Mouse (Mus musculus): Measurements from ENCODE around the gene Mpped2. TPM values are rescaled to one million over a fixed set of nuclear protein-coding genes. Genes with fewer than 3 reads are reported as not detected.

The Mpped2 gene
- polyA plus RNA-seq, 1 experiment = not detected

- Histone ChIP-seq H3K4me2 (ENCODE audit: low read depth) (no peak overlapping the region), H3K4me3 (no peak overlapping the region), H3K79me2 (ENCODE audit: control insufficient read depth, insufficient read depth) (no peaks in the 10 kb centered on the region), H3ac (ENCODE audit: control insufficient read depth, insufficient read length) (no peak overlapping the region), H3K27me3 (ENCODE audit: control insufficient read depth, insufficient read depth, insufficient read length) (no peaks in the 10 kb centered on the region), H3K36me3 (ENCODE audit: control insufficient read depth, insufficient read depth) (no peaks in the 10 kb centered on the region)
- TF ChIP-seq REST (IDR thresholded peaks at IDR 0.05; ENCODE audit: insufficient read depth, insufficient read length) = no peak
- TF ChIP-seq MYOD1 (IDR thresholded peaks at IDR 0.05; ENCODE audit: control insufficient read depth in 1 of 3, insufficient read length in 2 of 3, low read depth in 2 of 3) = no peak
- TF ChIP-seq USF1 (IDR thresholded peaks at IDR 0.05; ENCODE audit: low read depth) = no peak
- TF ChIP-seq TCF12 (IDR thresholded peaks at IDR 0.05; ENCODE audit: insufficient read depth, poor library complexity, severe bottlenecking) = no peak
- no peak for TF ChIP-seq MYOG (IDR thresholded peaks at IDR 0.05; ENCODE audit: control insufficient read depth in 1 of 3, insufficient read depth in 1 of 3, insufficient read length in 2 of 3, low read depth in 2 of 3)
- TF ChIP-seq MAX (IDR thresholded peaks at IDR 0.05; ENCODE audit: low read depth) = no peak
- no peak for TF ChIP-seq CEBPB (IDR thresholded peaks at IDR 0.05; ENCODE audit: insufficient read depth, poor library complexity, severe bottlenecking)
- no peak for TF ChIP-seq POLR2A (IDR thresholded peaks at IDR 0.05; ENCODE audit: insufficient read length, low read depth)
- TF ChIP-seq SRF (IDR thresholded peaks at IDR 0.05; ENCODE audit: control insufficient read depth, insufficient read length, low read depth) = no peak
- TF ChIP-seq POLR2AphosphoS2 (IDR thresholded peaks at IDR 0.05; ENCODE audit: insufficient read length, low read depth) = no peak
- TF ChIP-seq E2F4 (IDR thresholded peaks at IDR 0.05; ENCODE audit: insufficient read depth) = no peak
- TF ChIP-seq TCF3 (IDR thresholded peaks at IDR 0.05; ENCODE audit: insufficient read length, low read depth) = no peak
Measured at GRCm38 (mm10) chr2:106732171-106732570, 39.1 kb downstream of the Mpped2 start.

- H3K36me3 ChIP-seq (ENCODE audit: control insufficient read depth, insufficient read depth) = no peaks in the 10 kb centered on the region
- H3K4me2 ChIP-seq (ENCODE audit: low read depth) = no peak overlapping the region
- no peak for TF ChIP-seq TCF12 (IDR thresholded peaks at IDR 0.05; ENCODE audit: insufficient read depth, poor library complexity, severe bottlenecking)
- no peak for TF ChIP-seq MYOD1 (IDR thresholded peaks at IDR 0.05; ENCODE audit: control insufficient read depth in 1 of 3, insufficient read length in 2 of 3, low read depth in 2 of 3)
- TF ChIP-seq SRF (IDR thresholded peaks at IDR 0.05; ENCODE audit: control insufficient read depth, insufficient read length, low read depth) = no peak
- no peak for TF ChIP-seq POLR2AphosphoS2 (IDR thresholded peaks at IDR 0.05; ENCODE audit: insufficient read length, low read depth)
- no peak for TF ChIP-seq E2F4 (IDR thresholded peaks at IDR 0.05; ENCODE audit: insufficient read depth)
- TF ChIP-seq REST (IDR thresholded peaks at IDR 0.05; ENCODE audit: insufficient read depth, insufficient read length) = no peak
- no peak for TF ChIP-seq MYOG (IDR thresholded peaks at IDR 0.05; ENCODE audit: control insufficient read depth in 1 of 3, insufficient read depth in 1 of 3, insufficient read length in 2 of 3, low read depth in 2 of 3)
- no peak for TF ChIP-seq POLR2A (IDR thresholded peaks at IDR 0.05; ENCODE audit: insufficient read length, low read depth)
- no peak for TF ChIP-seq CEBPB (IDR thresholded peaks at IDR 0.05; ENCODE audit: insufficient read depth, poor library complexity, severe bottlenecking)
- TF ChIP-seq USF1 (IDR thresholded peaks at IDR 0.05; ENCODE audit: low read depth) = no peak
- TF ChIP-seq MAX (IDR thresholded peaks at IDR 0.05; ENCODE audit: low read depth) = no peak
- TF ChIP-seq TCF3 (IDR thresholded peaks at IDR 0.05; ENCODE audit: insufficient read length, low read depth) = no peak
- H3ac ChIP-seq (ENCODE audit: control insufficient read depth, insufficient read length) = no peak overlapping the region
- H3K79me2 ChIP-seq (ENCODE audit: control insufficient read depth, insufficient read depth) = no peaks in the 10 kb centered on the region
- no peaks in the 10 kb centered on the region for H3K27me3 ChIP-seq (ENCODE audit: control insufficient read depth, insufficient read depth, insufficient read length)
- no peak overlapping the region for H3K4me3 ChIP-seq
Measured at GRCm38 (mm10) chr2:106733396-106733795, 40.3 kb downstream of the Mpped2 start.

- Histone ChIP-seq H3K36me3 (ENCODE audit: control insufficient read depth, insufficient read depth) (no peaks in the 10 kb centered on the region), H3K4me3 (no peak overlapping the region), H3K79me2 (ENCODE audit: control insufficient read depth, insufficient read depth) (no peaks in the 10 kb centered on the region), H3K27me3 (ENCODE audit: control insufficient read depth, insufficient read depth, insufficient read length) (no peaks in the 10 kb centered on the region), H3K4me2 (ENCODE audit: low read depth) (no peak overlapping the region), H3ac (ENCODE audit: control insufficient read depth, insufficient read length) (no peak overlapping the region)
- TF ChIP-seq REST (IDR thresholded peaks at IDR 0.05; ENCODE audit: insufficient read depth, insufficient read length) = no peak
- no peak for TF ChIP-seq TCF3 (IDR thresholded peaks at IDR 0.05; ENCODE audit: insufficient read length, low read depth)
- TF ChIP-seq SRF (IDR thresholded peaks at IDR 0.05; ENCODE audit: control insufficient read depth, insufficient read length, low read depth) = no peak
- no peak for TF ChIP-seq USF1 (IDR thresholded peaks at IDR 0.05; ENCODE audit: low read depth)
Measured at GRCm38 (mm10) chr2:106734004-106734403, 40.9 kb downstream of the Mpped2 start.

GRCm38 (mm10) chr2:106735211-106735610, 42.1 kb downstream of the Mpped2 start:
- Histone ChIP-seq H3ac (ENCODE audit: control insufficient read depth, insufficient read length) (no peak overlapping the region), H3K36me3 (ENCODE audit: control insufficient read depth, insufficient read depth) (no peaks in the 10 kb centered on the region), H3K4me2 (ENCODE audit: low read depth) (no peak overlapping the region), H3K4me3 (no peak overlapping the region), H3K79me2 (ENCODE audit: control insufficient read depth, insufficient read depth) (no peaks in the 10 kb centered on the region), H3K27me3 (ENCODE audit: control insufficient read depth, insufficient read depth, insufficient read length) (no peaks in the 10 kb centered on the region)
- TF ChIP-seq MYOG (IDR thresholded peaks at IDR 0.05; ENCODE audit: control insufficient read depth in 1 of 3, insufficient read depth in 1 of 3, insufficient read length in 2 of 3, low read depth in 2 of 3) = no peak
- no peak for TF ChIP-seq TCF3 (IDR thresholded peaks at IDR 0.05; ENCODE audit: insufficient read length, low read depth)
- no peak for TF ChIP-seq MYOD1 (IDR thresholded peaks at IDR 0.05; ENCODE audit: control insufficient read depth in 1 of 3, insufficient read length in 2 of 3, low read depth in 2 of 3)
- no peak for TF ChIP-seq CEBPB (IDR thresholded peaks at IDR 0.05; ENCODE audit: insufficient read depth, poor library complexity, severe bottlenecking)
- no peak for TF ChIP-seq POLR2A (IDR thresholded peaks at IDR 0.05; ENCODE audit: insufficient read length, low read depth)
- TF ChIP-seq POLR2AphosphoS2 (IDR thresholded peaks at IDR 0.05; ENCODE audit: insufficient read length, low read depth) = no peak
- no peak for TF ChIP-seq E2F4 (IDR thresholded peaks at IDR 0.05; ENCODE audit: insufficient read depth)
- TF ChIP-seq USF1 (IDR thresholded peaks at IDR 0.05; ENCODE audit: low read depth) = no peak
- no peak for TF ChIP-seq MAX (IDR thresholded peaks at IDR 0.05; ENCODE audit: low read depth)
- no peak for TF ChIP-seq TCF12 (IDR thresholded peaks at IDR 0.05; ENCODE audit: insufficient read depth, poor library complexity, severe bottlenecking)
- TF ChIP-seq REST (IDR thresholded peaks at IDR 0.05; ENCODE audit: insufficient read depth, insufficient read length) = no peak
- TF ChIP-seq SRF (IDR thresholded peaks at IDR 0.05; ENCODE audit: control insufficient read depth, insufficient read length, low read depth) = no peak

All from myocyte (in vitro differentiated cells).